Mouse (Mus musculus) testis, adult 2 months (tissue): ENCODE results near the gene Stum.

Experiments
- CTCF ChIP-seq: fragments of 200-500 bp; IDR thresholded peaks from 2 replicates; pipeline ENCODE4 v1.5.1; 2012; ENCODE audit warnings: low read depth, mild to moderate bottlenecking, inconsistent platforms, low read length, moderate library complexity; ENCODE audit not compliant: control insufficient read depth, insufficient read depth, insufficient replicate concordance
- POLR2A ChIP-seq: fragments of 200-500 bp; IDR thresholded peaks from 2 replicates; pipeline ENCODE4 v1.6.1; 2012; ENCODE audit warnings: low read depth, mild to moderate bottlenecking, inconsistent platforms, low read length, moderate library complexity; ENCODE audit not compliant: control insufficient read depth

DNA sequence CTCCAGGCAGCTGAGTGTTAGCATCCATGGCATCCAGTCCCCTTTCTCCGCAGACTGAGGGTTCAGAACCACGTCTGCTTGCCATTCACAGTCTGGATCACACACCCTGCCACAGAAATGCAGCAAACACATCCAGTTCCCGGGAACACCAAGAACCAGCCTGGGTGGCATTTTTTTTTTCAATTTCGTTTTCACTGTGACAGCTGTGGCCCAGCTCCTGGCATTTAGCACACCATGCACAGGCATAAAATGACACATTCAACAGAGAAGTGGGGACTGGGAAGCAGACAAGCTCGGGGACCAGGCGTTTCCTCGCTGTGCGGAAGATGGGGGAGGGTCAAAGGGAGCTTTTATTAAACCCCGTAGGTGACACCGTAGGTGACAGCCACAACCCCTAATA is 55.6 kb downstream of the Stum start:
- TF ChIP-seq CTCF (no peak), POLR2A (no peak)
